Mouse (Mus musculus) leukemia stem cell, adult 10-12 weeks (primary cell): ENCODE data around the gene Ttc30a1. TPM values are rescaled to one million over a fixed set of nuclear protein-coding genes. Genes with fewer than 3 reads are reported as not detected.

Source experiments
- polyA plus RNA-seq: library from polyadenylated mRNA; stranded (reverse); fragments of >175 nt; gene quantifications from 2 replicates; pipeline ENCODE4 v1.2.3, GENCODE M21; 2012; ENCODE audit warnings: low replicate concordance

The Ttc30a1 gene
- polyA plus RNA-seq: 0.38 and 0.75 TPM in 2 replicates

GRCm38 (mm10) chr2:75981440-75982081 is at the start of gene Ttc30a1:
Ttc30a1 (minus strand) TSS chr2:75981967.

GRCm38 (mm10) chr2:75977752-75978368 is 3.9 kb downstream of the Ttc30a1 start, which contains the start of gene Ttc30a2:
Ttc30a2 (minus strand) TSS chr2:75978170.

GRCm38 (mm10) chr2:75938117-75939063 is 43.4 kb downstream of the Ttc30a1 start, which contains the start of gene Ttc30b:
Ttc30b (minus strand) TSS chr2:75938585.

Other genes with a start within 250 kb of the Ttc30a1 start
- 4.7 and 5.7 TPM in 2 replicates for gene Agps, start 149.8 kb downstream of the Ttc30a1 start, polyA plus RNA-seq
- gene Ttc30b, start 43.4 kb downstream of the Ttc30a1 start, polyA plus RNA-seq: 0.12 and 0.82 TPM in 2 replicates
- gene Ttc30a2, start 3.8 kb downstream of the Ttc30a1 start, polyA plus RNA-seq: 0.19 TPM in 1 of 2 replicates, not detected in the other